Mouse (Mus musculus) neural tube, embryonic 11.5 days (tissue): ENCODE data around the gene Faf2. TPM values are rescaled to one million over a fixed set of nuclear protein-coding genes. Genes with fewer than 3 reads are reported as not detected.

ENCODE experiments used
- ATAC-seq: fragments of 200-750 bp; cut with Nextera tagmentation; 2 replicates; pipeline ENCODE4 v1.8.0; 2017; ENCODE audit warnings: moderate number of reproducible peaks, mild to moderate bottlenecking, moderate TSS enrichment, moderate library complexity; ENCODE audit not compliant: insufficient read depth, low FRiP score, low TSS enrichment
- DNase-seq: peaks from one replicate; pipeline ENCODE4 v3.0.0-alpha.2; 2015; ENCODE audit warnings: low spot score
- H3K27ac ChIP-seq: fragments of 300-500 bp; sonication (generic); 2 replicates; pipeline ENCODE4 v1.5.1; 2014; ENCODE audit warnings: low read depth, mild to moderate bottlenecking, low read length
- H3K27me3 ChIP-seq: fragments of 300-500 bp; sonication (generic); 2 replicates; pipeline ENCODE4 v1.6.1; 2014; ENCODE audit warnings: mild to moderate bottlenecking, low read length, mixed read lengths; ENCODE audit not compliant: control insufficient read depth, insufficient read depth
- H3K36me3 ChIP-seq: fragments of 300-500 bp; sonication (generic); 2 replicates; pipeline ENCODE4 v1.6.1; 2014; ENCODE audit warnings: mild to moderate bottlenecking, low read length, moderate library complexity, mixed read lengths; ENCODE audit not compliant: control insufficient read depth, insufficient read depth
- H3K4me1 ChIP-seq: fragments of 300-500 bp; sonication (generic); 2 replicates; pipeline ENCODE4 v1.6.1; 2014; ENCODE audit warnings: low read length, mixed read lengths; ENCODE audit not compliant: control insufficient read depth, insufficient read depth
- H3K4me2 ChIP-seq: fragments of 300-500 bp; sonication (generic); 2 replicates; pipeline ENCODE4 v1.6.1; 2014; ENCODE audit warnings: low read depth, mild to moderate bottlenecking, moderate library complexity
- H3K4me3 ChIP-seq: fragments of 300-500 bp; sonication (generic); 2 replicates; pipeline ENCODE4 v1.5.1; 2014; ENCODE audit warnings: low read depth, low read length
- H3K9ac ChIP-seq: fragments of 300-500 bp; sonication (generic); 2 replicates; pipeline ENCODE4 v1.6.1; 2014; ENCODE audit warnings: mild to moderate bottlenecking, low read length
- H3K9me3 ChIP-seq: fragments of 300-500 bp; sonication (generic); 2 replicates; pipeline ENCODE4 v1.6.1; 2016; ENCODE audit warnings: low read length; ENCODE audit not compliant: control insufficient read depth
- WGBS: fragments of 180-500 bp; shearing (Covaris S2); extraction: QIAGEN DNeasy Blood & Tissue Kit; methylation state at CpG from one replicate; pipeline ENCODE4 v1.1.7; 2014; 5-methylcytosine and 5-hydroxymethylcytosine counted together
- microRNA-seq: library from miRNA; unstranded; fragments of <30 nt; microRNA quantifications from one replicate; pipeline ENCODE4, GENCODE M21; 2016
- polyA plus RNA-seq: library from polyadenylated mRNA; unstranded; fragments of >200 nt; fragmentation: Nextera tagmentation; extraction: Ambion mirVana; gene quantifications from 2 replicates; pipeline ENCODE4 v1.2.1, GENCODE M21; 2014

Gene Faf2
- polyA plus RNA-seq, 1 experiment from 2014 or later, result 102 TPM

DNA sequence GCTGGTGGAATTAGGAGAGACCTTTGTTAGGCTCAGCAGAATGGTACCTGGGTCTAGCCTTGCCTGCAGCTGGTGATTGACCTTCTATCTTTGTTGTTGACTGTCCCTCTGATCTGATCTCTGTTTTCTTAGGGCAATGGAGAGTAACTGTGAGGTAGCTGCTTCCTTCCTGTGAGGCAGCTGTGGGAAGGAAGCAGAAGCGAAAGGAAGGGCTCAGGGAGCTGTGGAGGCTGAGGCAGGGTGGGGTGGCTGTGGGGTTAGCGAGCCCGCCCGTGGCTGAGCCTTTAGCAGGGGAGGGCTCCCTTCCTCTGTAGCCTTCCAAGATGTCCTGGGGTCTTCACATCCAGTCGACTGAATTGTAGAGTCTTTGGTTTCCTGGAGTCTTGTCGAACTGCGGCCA lies 80.9 kb downstream of the Faf2 start:
- WGBS, result 69% methylated on average over 7 of the region's 7 CpGs
- H3K36me3 ChIP-seq, result no peaks in the 10 kb centered on the region
- H3K9me3 ChIP-seq, result no peaks in the 10 kb centered on the region
- no peak for DNase-seq
- H3K27ac ChIP-seq, result no peak overlapping the region
- no peak overlapping the region for H3K9ac ChIP-seq
- H3K4me2 ChIP-seq, result no peak overlapping the region
- no peaks in the 10 kb centered on the region for H3K27me3 ChIP-seq
- ATAC-seq, result no peak
- no peaks in the 10 kb centered on the region for H3K4me1 ChIP-seq
- no peak overlapping the region for H3K4me3 ChIP-seq

DNA sequence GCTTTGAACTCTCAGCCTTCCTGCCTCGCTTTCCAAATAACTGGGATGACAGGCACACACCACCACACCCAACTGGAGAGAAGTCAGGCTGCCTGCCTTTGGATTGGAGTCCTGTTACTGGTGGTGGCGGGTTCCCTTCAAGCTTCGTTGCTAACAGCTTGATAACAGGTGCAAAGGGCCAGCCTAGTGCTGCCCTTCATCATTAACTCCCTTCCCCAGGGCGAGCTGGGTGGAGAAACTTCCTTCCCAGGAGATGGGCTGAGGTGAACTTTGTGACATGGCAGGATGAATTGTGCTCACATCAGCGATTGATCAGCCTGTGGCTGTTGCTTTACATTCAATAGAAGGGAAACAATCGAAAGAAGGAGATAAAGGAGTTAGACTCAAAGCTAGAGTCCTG lies 83.3 kb downstream of the Faf2 start:
- no peaks in the 10 kb centered on the region for H3K36me3 ChIP-seq
- H3K4me3 ChIP-seq, result no peak overlapping the region
- H3K4me1 ChIP-seq, result no peaks in the 10 kb centered on the region
- DNase-seq (no peak), ATAC-seq (no peak)
- no peak overlapping the region for H3K4me2 ChIP-seq
- H3K9me3 ChIP-seq, result no peaks in the 10 kb centered on the region
- no peaks in the 10 kb centered on the region for H3K27me3 ChIP-seq
- no peak overlapping the region for H3K9ac ChIP-seq
- H3K27ac ChIP-seq, result no peak overlapping the region
- WGBS, result 59% methylated on average over 6 of the region's 6 CpGs

DNA sequence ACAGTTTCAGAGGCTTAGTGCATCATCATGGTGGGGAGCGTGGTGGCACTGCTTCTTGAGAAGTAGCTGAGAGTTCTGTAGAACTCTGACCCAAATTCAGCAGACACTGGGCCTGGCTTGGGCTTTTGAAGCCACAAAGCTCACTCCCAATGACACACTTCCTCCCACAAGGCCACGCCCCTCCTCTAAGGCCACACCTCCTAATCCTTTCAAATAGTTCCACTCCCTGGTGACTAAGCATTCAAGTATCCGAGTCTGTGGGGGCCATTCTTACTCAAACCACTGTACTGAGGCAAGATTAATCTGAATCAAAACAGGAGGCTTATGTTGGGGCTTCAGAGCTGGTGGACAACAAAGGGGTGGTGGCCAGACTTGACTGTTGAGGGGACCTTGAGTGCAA lies 89.3 kb downstream of the Faf2 start:
- H3K27me3 ChIP-seq, result peaks cover under 1% of the 10 kb centered on the region; the same call in 1 of the 2 replicates
- H3K27ac ChIP-seq, result no peak overlapping the region
- H3K9ac ChIP-seq, result no peak overlapping the region
- 82% methylated on average over 3 of the region's 3 CpGs for WGBS
- no peak overlapping the region for H3K4me3 ChIP-seq
- H3K36me3 ChIP-seq, result no peaks in the 10 kb centered on the region
- H3K4me1 ChIP-seq, result no peaks in the 10 kb centered on the region
- no peak overlapping the region for H3K4me2 ChIP-seq
- no peaks in the 10 kb centered on the region for H3K9me3 ChIP-seq
- no peak for DNase-seq
- no peak for ATAC-seq

Small RNAs within 50 kb of the gene (microRNA-seq; reads per million reads assigned to microRNA genes)
- not detected for gene Gm24195

Other genes starting within 250 kb of the Faf2 start
- gene Thoc3, start 152.9 kb upstream of the Faf2 start, polyA plus RNA-seq, result 153 and 154 TPM in 2 replicates
- gene Simc1, start 118.0 kb upstream of the Faf2 start, polyA plus RNA-seq, result 19.5 and 26.6 TPM in 2 replicates
- 254 and 284 TPM in 2 replicates for gene 4833439L19Rik, start 56.3 kb upstream of the Faf2 start, polyA plus RNA-seq
- 28.6 and 34.5 TPM in 2 replicates for gene Arl10, start 46.8 kb upstream of the Faf2 start, polyA plus RNA-seq
- gene Nop16, start 31.7 kb upstream of the Faf2 start, polyA plus RNA-seq, result 66.6 and 71.7 TPM in 2 replicates
- gene Higd2a, start 31.6 kb upstream of the Faf2 start, polyA plus RNA-seq, result 147 and 160 TPM in 2 replicates
- gene Cltb, start 10.4 kb upstream of the Faf2 start, polyA plus RNA-seq, result 30.9 and 34.1 TPM in 2 replicates
- 126 and 130 TPM in 2 replicates for gene Rnf44, start 72.1 kb downstream of the Faf2 start, polyA plus RNA-seq
- gene Cdhr2, start 79.7 kb downstream of the Faf2 start, polyA plus RNA-seq, result 0.07 and 0.15 TPM in 2 replicates
- 13.3 and 14.5 TPM in 2 replicates for gene Gprin1, start 128.1 kb downstream of the Faf2 start, polyA plus RNA-seq
- gene Sncb, start 144.8 kb downstream of the Faf2 start, polyA plus RNA-seq, result 2.7 and 3.7 TPM in 2 replicates
- not detected in 2 replicates for gene Eif4e1b, start 162.2 kb downstream of the Faf2 start, polyA plus RNA-seq
- 17.6 and 21.3 TPM in 2 replicates for gene Tspan17, start 167.6 kb downstream of the Faf2 start, polyA plus RNA-seq